ENCODE assay signal across 8 mouse cellular contexts in the genomic region with DNA sequence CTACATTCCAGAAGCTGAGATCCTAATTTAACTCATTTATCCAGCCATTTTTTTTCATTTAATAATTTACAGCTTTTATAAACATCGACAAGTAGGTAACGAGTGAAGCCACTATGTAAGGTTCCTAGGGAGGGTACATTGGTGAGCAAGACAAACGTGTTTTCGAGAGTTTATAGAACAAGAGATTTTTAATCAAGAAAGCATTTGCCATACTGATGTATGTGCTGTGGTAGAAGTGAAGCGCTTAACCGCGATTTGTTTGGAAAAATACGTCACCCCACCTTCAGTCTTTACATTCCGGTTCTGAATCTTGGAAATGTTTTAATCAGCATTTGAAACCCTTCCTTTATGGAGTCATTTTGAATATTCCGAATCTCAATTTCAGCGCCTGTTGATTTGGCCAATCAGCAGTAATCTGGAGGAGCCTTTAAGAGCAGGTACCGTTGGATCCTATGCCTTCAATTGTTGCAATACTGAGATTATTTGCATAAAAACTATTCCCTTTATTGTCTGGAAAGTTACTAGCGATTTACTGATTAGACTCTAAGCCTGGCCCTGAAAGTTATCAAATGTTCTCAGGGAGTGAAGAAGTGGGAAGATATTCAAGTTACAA. TPM values are rescaled to one million over a fixed set of nuclear protein-coding genes. Genes with fewer than 3 reads are reported as not detected.
A peak's percentile ranks its signal among the peaks of the same experiment; 100 is the strongest.
DNase-seq lines count a peak whose midpoint lies in the region; ATAC-seq and TF ChIP-seq lines count a peak whose summit lies in the region.

No protein-coding gene starts in this region.

- peak overlapping the region; percentile 85 for H3K9ac ChIP-seq in neural tube, embryonic 13.5 days

- ATAC-seq in neural tube, embryonic 13.5 days (ENCODE audit: low read depth), result 0 out of 2 replicates have a peak, but pooled peaks have one; percentile 21
- no peak for ATAC-seq in inflammation-experienced regulatory T-cells, adult 6 months

- peak overlapping the region; percentile 94 for H3K4me3 ChIP-seq in thymus, adult 2 months (ENCODE audit: control insufficient read depth, insufficient read depth, low read length)
- peak overlapping the region; percentile 66 for H3K4me3 ChIP-seq in neural tube, embryonic 13.5 days

- no peak for TF ChIP-seq POLR2A in thymus, adult 2 months (IDR thresholded peaks at IDR 0.05; ENCODE audit: control insufficient read depth, extremely low read depth, insufficient read depth, low read length, poor library complexity)

- WGBS in thymus, adult 2 months, result 9% methylated on average over 13 of the region's 13 CpGs
- 3% methylated on average over 13 of the region's 13 CpGs for WGBS in neural tube, embryonic 13.5 days

- H3K4me1 ChIP-seq in thymus, adult 2 months (replicated peaks; ENCODE audit: control insufficient read depth, insufficient read depth, low read length), result peaks cover 8% of the 10 kb centered on the region
- H3K4me1 ChIP-seq in neural tube, embryonic 13.5 days (replicated peaks), result peaks cover 14% of the 10 kb centered on the region

- H3K27ac ChIP-seq in thymus, adult 2 months (ENCODE audit: control insufficient read depth, insufficient read depth, low read length), result no peak overlapping the region
- peak overlapping the region; percentile 87 for H3K27ac ChIP-seq in neural tube, embryonic 13.5 days (replicated peaks)

- no peaks in the 10 kb centered on the region for H3K36me3 ChIP-seq in thymus, adult 2 months (ENCODE audit: control insufficient read depth, insufficient read depth, low read length)
- H3K36me3 ChIP-seq in neural tube, embryonic 13.5 days, result 0 out of 2 replicates have a peak, but pooled peaks cover 2% of the 10 kb centered on the region

- TF ChIP-seq CTCF in thymus, adult 2 months (IDR thresholded peaks at IDR 0.05; ENCODE audit: borderline replicate concordance, control insufficient read depth, extremely low read depth, insufficient read depth, low read length, poor library complexity), result no peak

- peak overlapping the region; percentile 65 for H3K4me2 ChIP-seq in neural tube, embryonic 13.5 days

- no peaks in the 10 kb centered on the region for H3K27me3 ChIP-seq in thymus, adult 2 months (ENCODE audit: control insufficient read depth, insufficient read depth, low read length)
- H3K27me3 ChIP-seq in neural tube, embryonic 13.5 days, result no peaks in the 10 kb centered on the region

- no peaks in the 10 kb centered on the region for H3K9me3 ChIP-seq in neural tube, embryonic 13.5 days

- DNase-seq in cerebellum, adult 9-10 months, result peak; percentile 20
- no peak for DNase-seq in cerebellum, adult 18-20 months
- no peak for DNase-seq in thymus, adult 2 months
- no peak for DNase-seq in thymus, postnatal 10 days (ENCODE audit: low spot score in 2 of 2)
- DNase-seq in hindlimb bud, embryonic 11.5 days (ENCODE audit: extremely low spot score, low read depth, low spot score), result peak; percentile 44
- no peak for DNase-seq in layer of hippocampus, postnatal 14 days (ENCODE audit: low spot score in 2 of 2)

RNA-seq across cellular contexts. Expression of gene Ttll4, which starts 0.8 kb away (rescaled TPM):
- polyA plus RNA-seq in thymus, adult 2 months (2012; rRNA removed), result 45.7 and 51.4 TPM in 2 replicates
- 7.7 and 9.7 TPM in 2 replicates for polyA plus RNA-seq in neural tube, embryonic 13.5 days (2015; fragmentation: Nextera tagmentation; extraction: Ambion mirVana)
- 10 to 100 TPM in 2 of 3 experiments, 1 to 10 TPM in 1; 8.1 to 15.9 (median 14.8) TPM for polyA plus RNA-seq in inflammation-experienced regulatory T-cells, adult 6 months (2017; shearing (Covaris generic))
- total RNA-seq in layer of hippocampus, postnatal 14 days (2021), result 10 to 100 TPM; 23.3 to 23.8 TPM

RNA-seq across cellular contexts. Expression of gene Cyp27a1, which starts 51.0 kb away (rescaled TPM):
- 9.5 and 10.7 TPM in 2 replicates for polyA plus RNA-seq in thymus, adult 2 months (2012; rRNA removed)
- 2.9 and 4.0 TPM in 2 replicates for polyA plus RNA-seq in neural tube, embryonic 13.5 days (2015; fragmentation: Nextera tagmentation; extraction: Ambion mirVana)
- polyA plus RNA-seq in inflammation-experienced regulatory T-cells, adult 6 months (2017; shearing (Covaris generic)), result 1 to 10 TPM in 1 of 3 experiments, not detected in 2; 1.4 TPM
- 1 to 10 TPM; 1.1 to 2.6 TPM for total RNA-seq in layer of hippocampus, postnatal 14 days (2021)

Comparison
In these comparisons a context has a peak if more than half of its experiments do, and no peak if none do; other contexts are left out.
1. DNase-seq: peak in cerebellum, adult 9-10 months (single experiment) and hindlimb bud, embryonic 11.5 days (single experiment); none in cerebellum, adult 18-20 months (0 of 2), thymus, adult 2 months (single experiment), thymus, postnatal 10 days (0 of 2) and layer of hippocampus, postnatal 14 days (0 of 2).